Mouse (Mus musculus): ENCODE measurements around the gene Sept5.

- TF ChIP-seq POLR2A (IDR thresholded peaks at IDR 0.05; ENCODE audit: extremely low read depth, insufficient read depth, low read length) (no peak), CTCF (IDR thresholded peaks at IDR 0.05; ENCODE audit: extremely low read depth, insufficient read depth, low read length) (no peak)
These were observed 12.5 kb upstream of the Sept5 start for GRCm38 (mm10) chr16:18642291-18642690.

Data from cortical plate, adult 2 months (tissue).